Mouse (Mus musculus): ENCODE measurements at regions not wholly inside any gene's neighbourhood (a gene's known extent, or its start where the extent isn't known, plus 50 kb on each side); places are given as distances from the start of the nearest gene placed in this dataset.

DNA sequence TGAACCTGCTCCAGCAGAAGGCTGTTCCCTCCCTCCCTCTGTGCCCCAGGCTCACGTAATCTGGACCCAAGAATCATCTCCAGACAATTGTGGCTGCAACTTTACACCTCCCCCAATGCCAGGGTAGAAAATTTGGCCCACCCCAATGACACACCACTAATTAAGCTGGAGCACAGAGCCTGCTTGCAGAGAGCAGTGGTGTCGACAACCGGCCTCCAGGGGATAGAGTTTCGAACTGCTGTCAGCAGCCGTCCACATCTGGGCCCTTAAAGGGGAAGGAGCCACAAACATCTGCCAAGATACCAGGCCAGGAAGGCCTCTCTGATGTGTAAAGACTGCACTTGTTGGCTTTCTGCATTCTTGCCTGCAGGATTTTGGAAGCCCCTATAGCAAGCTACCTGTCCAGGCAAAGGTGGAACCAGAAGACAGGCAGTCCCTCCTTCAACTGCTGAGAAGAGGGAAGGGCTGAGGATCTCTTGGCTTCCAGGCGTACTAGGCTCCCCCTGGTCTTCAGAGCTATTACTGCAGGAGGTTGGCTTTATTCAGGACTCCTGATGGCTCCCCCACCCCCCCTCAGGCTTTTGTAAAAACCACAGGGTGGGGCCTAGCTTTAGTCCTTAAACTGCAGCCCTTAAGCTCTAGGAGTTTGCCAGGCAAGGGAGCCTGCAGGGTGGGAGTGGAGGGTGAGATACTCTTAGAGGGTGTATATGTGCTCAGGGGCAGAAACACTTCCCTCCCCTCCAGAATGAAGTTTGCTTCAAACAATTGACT lies 160.5 kb upstream of the Sox11 start:
- no peak for ATAC-seq (ENCODE audit: low read depth)
- Histone ChIP-seq H3K4me2 (ENCODE audit: low read depth, low read length) (no peak overlapping the region), H3K9me3 (replicated peaks; ENCODE audit: control insufficient read depth, low read length) (no peaks in the 10 kb centered on the region), H3K4me3 (ENCODE audit: low read depth, low read length) (no peak overlapping the region), H3K27me3 (ENCODE audit: control insufficient read depth, insufficient read depth, low read depth, low read length) (no peaks in the 10 kb centered on the region), H3K4me1 (ENCODE audit: control insufficient read depth, low read depth, low read length) (no peaks in the 10 kb centered on the region), H3K36me3 (ENCODE audit: control insufficient read depth, insufficient read depth) (no peaks in the 10 kb centered on the region), H3K27ac (ENCODE audit: low read length) (no peak overlapping the region), H3K9ac (ENCODE audit: low read depth, low read length) (no peak overlapping the region)
- 37% methylated on average over 6 of the region's 6 CpGs for WGBS (ENCODE audit: insufficient replicate concordance)

DNA sequence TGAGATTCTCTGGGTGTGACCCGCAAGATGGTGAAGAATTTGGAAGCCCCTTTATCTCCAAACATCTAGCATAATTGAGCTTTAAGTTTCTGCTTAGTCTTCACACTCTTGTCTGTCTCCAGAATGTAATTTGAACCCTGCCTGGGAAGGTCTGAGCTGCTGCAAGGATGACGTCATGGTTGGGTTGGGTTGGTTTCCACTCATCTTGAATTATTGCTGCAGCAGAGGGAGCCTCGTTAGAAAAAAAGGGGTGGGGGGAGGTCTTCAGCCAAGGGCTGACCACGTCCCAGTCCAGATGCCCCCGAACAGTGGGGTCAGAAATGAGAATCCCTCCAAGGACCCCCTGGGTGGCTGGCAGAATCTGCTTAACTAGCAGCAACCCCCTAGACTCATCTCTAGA lies 158.1 kb upstream of the Sox11 start:
- no peak for ATAC-seq (ENCODE audit: low read depth)
- Histone ChIP-seq H3K4me3 (ENCODE audit: low read depth, low read length) (no peak overlapping the region), H3K36me3 (ENCODE audit: control insufficient read depth, insufficient read depth) (no peaks in the 10 kb centered on the region), H3K4me2 (ENCODE audit: low read depth, low read length) (no peak overlapping the region), H3K4me1 (ENCODE audit: control insufficient read depth, low read depth, low read length) (no peaks in the 10 kb centered on the region), H3K27ac (ENCODE audit: low read length) (no peak overlapping the region), H3K27me3 (ENCODE audit: control insufficient read depth, insufficient read depth, low read depth, low read length) (no peaks in the 10 kb centered on the region), H3K9me3 (replicated peaks; ENCODE audit: control insufficient read depth, low read length) (no peaks in the 10 kb centered on the region), H3K9ac (ENCODE audit: low read depth, low read length) (no peak overlapping the region)
- 25% methylated on average over 5 of the region's 5 CpGs for WGBS (ENCODE audit: insufficient replicate concordance)

DNA sequence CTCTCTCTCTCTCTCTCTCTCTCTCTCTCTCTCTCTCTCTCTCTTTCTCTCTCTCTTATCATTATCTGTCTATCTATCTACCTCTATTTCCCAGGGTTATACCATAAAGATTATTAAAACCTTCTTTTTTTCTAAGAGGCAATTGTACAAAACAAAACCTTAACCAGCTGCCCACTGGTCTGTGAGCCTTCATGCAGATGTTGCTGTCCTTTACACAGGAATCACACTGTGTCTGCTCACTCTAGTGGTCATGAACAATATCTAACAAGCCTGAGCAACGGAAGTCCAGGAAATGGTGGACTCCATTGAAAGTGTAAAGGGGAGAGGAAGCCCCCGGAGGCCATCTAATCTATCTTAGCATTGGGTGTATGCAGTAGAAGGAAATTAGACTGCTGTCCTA lies 156.9 kb upstream of the Sox11 start:
- Histone ChIP-seq H3K4me2 (ENCODE audit: low read depth, low read length) (no peak overlapping the region), H3K27ac (ENCODE audit: low read length) (no peak overlapping the region), H3K9me3 (replicated peaks; ENCODE audit: control insufficient read depth, low read length) (no peaks in the 10 kb centered on the region), H3K27me3 (ENCODE audit: control insufficient read depth, insufficient read depth, low read depth, low read length) (no peaks in the 10 kb centered on the region), H3K36me3 (ENCODE audit: control insufficient read depth, insufficient read depth) (no peaks in the 10 kb centered on the region), H3K4me3 (ENCODE audit: low read depth, low read length) (no peak overlapping the region), H3K9ac (ENCODE audit: low read depth, low read length) (no peak overlapping the region), H3K4me1 (ENCODE audit: control insufficient read depth, low read depth, low read length) (no peaks in the 10 kb centered on the region)
- 15% methylated on average over 2 of the region's 2 CpGs for WGBS (ENCODE audit: insufficient replicate concordance)
- ATAC-seq (ENCODE audit: low read depth), result no peak

DNA sequence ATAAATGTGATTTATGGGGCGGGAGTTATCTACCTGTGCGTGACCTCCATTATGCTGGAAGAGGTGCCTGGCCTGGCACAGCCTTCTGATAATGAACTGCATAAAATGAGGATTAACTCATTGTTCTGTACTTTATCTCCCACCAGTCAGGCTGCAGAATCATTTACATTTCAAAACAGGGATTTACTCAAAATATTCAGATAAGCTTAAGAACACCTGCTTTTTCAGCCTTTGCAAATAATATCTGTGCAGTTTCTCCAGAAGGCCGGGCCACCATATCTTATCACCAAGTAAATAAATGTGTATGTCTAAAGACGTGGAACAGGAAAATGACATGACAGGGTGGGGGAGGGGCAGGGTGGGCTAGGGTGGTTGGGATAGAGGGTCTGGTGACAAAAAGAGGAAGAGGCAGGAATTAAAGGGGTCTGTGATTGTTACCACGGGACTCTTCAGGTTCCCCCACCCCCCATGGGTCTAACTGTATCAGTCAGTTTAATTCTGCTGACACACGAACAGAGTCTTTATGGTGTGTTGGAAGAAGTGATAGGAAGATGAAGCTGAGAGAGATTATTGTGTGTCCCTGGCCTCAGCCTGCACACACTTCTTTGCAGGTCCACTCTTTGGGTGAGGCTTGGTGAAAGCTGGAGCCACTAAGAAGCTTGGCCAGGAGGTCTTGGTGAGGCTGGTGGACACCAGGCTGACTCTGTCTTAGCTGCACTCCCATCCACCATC lies 154.6 kb upstream of the Sox11 start:
- H3K36me3 ChIP-seq (ENCODE audit: control insufficient read depth, insufficient read depth), result no peaks in the 10 kb centered on the region
- no peak overlapping the region for H3K4me3 ChIP-seq (ENCODE audit: low read depth, low read length)
- H3K27ac ChIP-seq (ENCODE audit: low read length), result no peak overlapping the region
- H3K4me1 ChIP-seq (ENCODE audit: control insufficient read depth, low read depth, low read length), result no peaks in the 10 kb centered on the region
- no peak overlapping the region for H3K4me2 ChIP-seq (ENCODE audit: low read depth, low read length)
- H3K9me3 ChIP-seq (replicated peaks; ENCODE audit: control insufficient read depth, low read length), result no peaks in the 10 kb centered on the region
- WGBS (ENCODE audit: insufficient replicate concordance), result 36% methylated on average over 6 of the region's 6 CpGs
- ATAC-seq (ENCODE audit: low read depth), result no peak
- H3K27me3 ChIP-seq (ENCODE audit: control insufficient read depth, insufficient read depth, low read depth, low read length), result no peaks in the 10 kb centered on the region
- no peak overlapping the region for H3K9ac ChIP-seq (ENCODE audit: low read depth, low read length)

- no peak overlapping the region for H3K9ac ChIP-seq (ENCODE audit: low read depth, low read length)
- H3K9me3 ChIP-seq (replicated peaks; ENCODE audit: control insufficient read depth, low read length), result no peaks in the 10 kb centered on the region
- no peak overlapping the region for H3K4me3 ChIP-seq (ENCODE audit: low read depth, low read length)
- H3K4me2 ChIP-seq (ENCODE audit: low read depth, low read length), result no peak overlapping the region
- no peak for ATAC-seq (ENCODE audit: low read depth)
- no peaks in the 10 kb centered on the region for H3K4me1 ChIP-seq (ENCODE audit: control insufficient read depth, low read depth, low read length)
- H3K36me3 ChIP-seq (ENCODE audit: control insufficient read depth, insufficient read depth), result no peaks in the 10 kb centered on the region
- H3K27me3 ChIP-seq (ENCODE audit: control insufficient read depth, insufficient read depth, low read depth, low read length), result no peaks in the 10 kb centered on the region
- no peak overlapping the region for H3K27ac ChIP-seq (ENCODE audit: low read length)
- 22% methylated on average over 2 of the region's 2 CpGs for WGBS (ENCODE audit: insufficient replicate concordance)
Measured at GRCm38 (mm10) chr12:27492270-27492669, 149.9 kb upstream of the Sox11 start.

GRCm38 (mm10) chr12:27481230-27481629 lies 138.9 kb upstream of the Sox11 start:
- no peak for ATAC-seq (ENCODE audit: low read depth)

DNA sequence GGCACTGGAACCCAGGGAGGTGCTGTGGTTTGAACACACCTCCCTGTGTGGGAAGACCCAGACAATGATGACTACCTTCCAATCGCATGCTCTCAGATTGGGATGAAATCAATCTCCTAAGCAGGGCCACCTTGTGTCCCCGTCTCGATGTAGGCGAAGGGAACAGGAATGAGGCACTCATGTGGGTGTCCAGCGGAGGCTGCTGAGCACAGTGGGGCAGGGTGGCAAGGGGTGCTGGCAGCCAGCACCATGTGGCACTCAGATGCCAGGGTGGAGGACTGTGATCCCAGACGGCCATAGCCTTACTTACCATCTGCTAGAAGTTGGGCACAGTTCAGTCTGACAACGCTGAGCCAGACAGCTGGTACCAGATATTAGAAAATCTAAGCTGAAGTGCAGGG lies 137.2 kb upstream of the Sox11 start:
- no peak for ATAC-seq (ENCODE audit: low read depth)
- H3K9me3 ChIP-seq (replicated peaks; ENCODE audit: control insufficient read depth, low read length), result no peaks in the 10 kb centered on the region
- 73% methylated on average over 7 of the region's 7 CpGs for WGBS (ENCODE audit: insufficient replicate concordance)

More at GRCm38 (mm10) chr12:27481230-27481629, 138.9 kb upstream of the Sox11 start:
- Histone ChIP-seq H3K4me2 (ENCODE audit: low read depth, low read length) (no peak overlapping the region), H3K27ac (ENCODE audit: low read length) (no peak overlapping the region), H3K27me3 (ENCODE audit: control insufficient read depth, insufficient read depth, low read depth, low read length) (no peaks in the 10 kb centered on the region), H3K4me3 (ENCODE audit: low read depth, low read length) (no peak overlapping the region), H3K9ac (ENCODE audit: low read depth, low read length) (no peak overlapping the region), H3K9me3 (replicated peaks; ENCODE audit: control insufficient read depth, low read length) (no peaks in the 10 kb centered on the region), H3K36me3 (ENCODE audit: control insufficient read depth, insufficient read depth) (no peaks in the 10 kb centered on the region), H3K4me1 (ENCODE audit: control insufficient read depth, low read depth, low read length) (no peaks in the 10 kb centered on the region)

GRCm38 (mm10) chr12:27474631-27475030 lies 132.3 kb upstream of the Sox11 start:
- Histone ChIP-seq H3K4me3 (ENCODE audit: low read depth, low read length) (no peak overlapping the region), H3K9me3 (replicated peaks; ENCODE audit: control insufficient read depth, low read length) (no peaks in the 10 kb centered on the region), H3K27ac (ENCODE audit: low read length) (no peak overlapping the region), H3K9ac (ENCODE audit: low read depth, low read length) (no peak overlapping the region), H3K36me3 (ENCODE audit: control insufficient read depth, insufficient read depth) (no peaks in the 10 kb centered on the region), H3K27me3 (ENCODE audit: control insufficient read depth, insufficient read depth, low read depth, low read length) (no peaks in the 10 kb centered on the region), H3K4me2 (ENCODE audit: low read depth, low read length) (no peak overlapping the region), H3K4me1 (ENCODE audit: control insufficient read depth, low read depth, low read length) (no peaks in the 10 kb centered on the region)
- 57% methylated on average over 4 of the region's 4 CpGs for WGBS (ENCODE audit: insufficient replicate concordance)
- no peak for ATAC-seq (ENCODE audit: low read depth)

More for the DNA sequence above, 137.2 kb upstream of the Sox11 start:
- Histone ChIP-seq H3K27ac (ENCODE audit: low read length) (no peak overlapping the region), H3K4me2 (ENCODE audit: low read depth, low read length) (no peak overlapping the region), H3K4me1 (ENCODE audit: control insufficient read depth, low read depth, low read length) (no peaks in the 10 kb centered on the region), H3K4me3 (ENCODE audit: low read depth, low read length) (no peak overlapping the region), H3K36me3 (ENCODE audit: control insufficient read depth, insufficient read depth) (no peaks in the 10 kb centered on the region), H3K9ac (ENCODE audit: low read depth, low read length) (no peak overlapping the region), H3K27me3 (ENCODE audit: control insufficient read depth, insufficient read depth, low read depth, low read length) (no peaks in the 10 kb centered on the region)

DNA sequence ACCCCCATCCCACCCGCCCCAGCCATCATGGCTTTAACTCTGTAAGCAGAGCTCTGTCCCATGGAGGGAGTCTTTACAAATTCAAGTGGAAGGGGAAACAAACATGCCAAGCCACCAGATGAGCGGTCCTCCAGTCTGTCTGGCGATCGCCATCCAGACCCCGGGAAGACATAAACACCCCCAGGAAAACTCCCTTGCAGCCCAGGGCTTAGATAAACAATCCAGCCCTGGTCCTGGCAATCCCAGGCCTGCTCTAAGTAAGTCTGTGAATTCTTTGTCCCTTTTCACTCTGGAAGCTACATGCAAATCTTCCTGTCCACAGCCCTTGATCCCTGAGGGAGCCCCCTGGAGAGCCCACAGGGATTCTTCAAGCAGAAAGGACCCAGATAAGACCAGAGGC lies 129.2 kb upstream of the Sox11 start:
- Histone ChIP-seq H3K9me3 (replicated peaks; ENCODE audit: control insufficient read depth, low read length) (no peaks in the 10 kb centered on the region), H3K9ac (ENCODE audit: low read depth, low read length) (no peak overlapping the region), H3K4me3 (ENCODE audit: low read depth, low read length) (no peak overlapping the region), H3K4me1 (ENCODE audit: control insufficient read depth, low read depth, low read length) (no peaks in the 10 kb centered on the region), H3K4me2 (ENCODE audit: low read depth, low read length) (no peak overlapping the region), H3K36me3 (ENCODE audit: control insufficient read depth, insufficient read depth) (no peaks in the 10 kb centered on the region), H3K27ac (ENCODE audit: low read length) (no peak overlapping the region), H3K27me3 (ENCODE audit: control insufficient read depth, insufficient read depth, low read depth, low read length) (no peaks in the 10 kb centered on the region)
- no peak for ATAC-seq (ENCODE audit: low read depth)
- 40% methylated on average over 5 of the region's 5 CpGs for WGBS (ENCODE audit: insufficient replicate concordance)

Measured in liver, embryonic 16.5 days (tissue).